Mouse (Mus musculus) myocyte (in vitro differentiated cells): ENCODE measurements at regions not wholly inside any gene's neighbourhood (a gene's known extent, or its start where the extent isn't known, plus 50 kb on each side); places are given as distances from the start of the nearest gene placed in this dataset.

Experiments
- CEBPB ChIP-seq: IDR thresholded peaks from 2 replicates; pipeline ENCODE4 v1.6.1; 2011; ENCODE audit warnings: mild to moderate bottlenecking, moderate library complexity; ENCODE audit not compliant: poor library complexity, insufficient read depth, severe bottlenecking
- E2F4 ChIP-seq: IDR thresholded peaks from one replicate; pipeline ENCODE4 v1.6.1; 2011; ENCODE audit warnings: mild to moderate bottlenecking, control low read depth, moderate library complexity; ENCODE audit not compliant: insufficient read depth
- MAX ChIP-seq: IDR thresholded peaks from one replicate; pipeline ENCODE4 v1.6.1; 2011; ENCODE audit warnings: low read depth, mild to moderate bottlenecking, control low read depth
- MYOD1 ChIP-seq, 3 experiments: IDR thresholded peaks; one replicate each; pipeline ENCODE4 v1.6.1; 2011; ENCODE audit warnings: control low read depth in 2 of 3, low read depth in 2 of 3, mild to moderate bottlenecking in 2 of 3, moderate library complexity in 1 of 3; ENCODE audit not compliant: insufficient read length in 2 of 3, control insufficient read depth in 1 of 3
- MYOG ChIP-seq, 3 experiments: IDR thresholded peaks; one replicate each; pipeline ENCODE4 v1.6.1; 2011; ENCODE audit warnings: control low read depth in 2 of 3, low read depth in 2 of 3, mild to moderate bottlenecking in 2 of 3; ENCODE audit not compliant: insufficient read length in 2 of 3, control insufficient read depth in 1 of 3, insufficient read depth in 1 of 3
- POLR2A ChIP-seq: IDR thresholded peaks from one replicate; pipeline ENCODE4 v1.6.1; 2011; ENCODE audit warnings: low read depth, mild to moderate bottlenecking, control low read depth, moderate library complexity; ENCODE audit not compliant: insufficient read length
- POLR2AphosphoS2 ChIP-seq: IDR thresholded peaks from one replicate; pipeline ENCODE4 v1.6.1; 2011; ENCODE audit warnings: low read depth, control low read depth; ENCODE audit not compliant: insufficient read length
- REST ChIP-seq: IDR thresholded peaks from one replicate; pipeline ENCODE4 v1.6.1; 2011; ENCODE audit warnings: mild to moderate bottlenecking, control low read depth, moderate library complexity; ENCODE audit not compliant: insufficient read depth, insufficient read length
- SRF ChIP-seq: IDR thresholded peaks from one replicate; pipeline ENCODE4 v1.6.1; 2011; ENCODE audit warnings: low read depth; ENCODE audit not compliant: control insufficient read depth, insufficient read length
- TCF12 ChIP-seq: IDR thresholded peaks from one replicate; pipeline ENCODE4 v1.6.1; 2011; ENCODE audit warnings: mild to moderate bottlenecking, control low read depth; ENCODE audit not compliant: poor library complexity, insufficient read depth, severe bottlenecking
- TCF3 ChIP-seq: IDR thresholded peaks from one replicate; pipeline ENCODE4 v1.6.1; 2011; ENCODE audit warnings: low read depth, control low read depth; ENCODE audit not compliant: insufficient read length
- USF1 ChIP-seq: IDR thresholded peaks from one replicate; pipeline ENCODE4 v1.6.1; 2011; ENCODE audit warnings: low read depth, mild to moderate bottlenecking, control low read depth, moderate library complexity

DNA sequence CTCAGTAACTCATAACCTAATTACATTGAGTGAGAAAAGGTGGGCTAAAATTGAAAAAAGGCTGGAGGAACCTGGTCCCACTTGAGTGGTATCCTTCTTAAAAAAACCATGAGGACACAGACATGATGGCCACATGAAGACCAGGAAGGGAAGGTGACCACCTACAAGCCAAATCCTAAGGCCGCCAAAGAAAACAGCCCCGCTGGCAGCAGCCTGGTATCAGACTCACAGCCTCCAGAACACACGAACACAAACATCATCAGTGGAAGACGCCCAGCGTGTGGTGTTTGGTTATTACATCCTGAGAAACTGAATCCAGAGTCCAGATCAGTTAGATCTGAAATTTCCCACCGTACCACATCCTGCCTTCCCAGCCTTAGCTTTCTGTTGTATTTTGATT lies 1613.9 kb upstream of the Gulo start:
- TF ChIP-seq E2F4 (no peak), POLR2A (no peak), USF1 (no peak), POLR2AphosphoS2 (no peak), CEBPB (no peak), REST (no peak), MYOG (IDR thresholded peaks at IDR 0.05; ENCODE audit: control insufficient read depth in 1 of 3, insufficient read depth in 1 of 3, insufficient read length in 2 of 3, low read depth in 2 of 3) (no peak), TCF12 (no peak), MAX (no peak), TCF3 (no peak), SRF (no peak), MYOD1 (IDR thresholded peaks at IDR 0.05; ENCODE audit: control insufficient read depth in 1 of 3, insufficient read length in 2 of 3, low read depth in 2 of 3) (no peak)
